Mouse (Mus musculus) heart, embryonic 15.5 days (tissue): ENCODE measurements at regions not wholly inside any gene's neighbourhood (a gene's known extent, or its start where the extent isn't known, plus 50 kb on each side); places are given as distances from the start of the nearest gene placed in this dataset.
A peak's percentile ranks its signal among the peaks of the same experiment; 100 is the strongest.

Experiments
- ATAC-seq: fragments of 200-750 bp; cut with Nextera tagmentation; replicated peaks from 2 replicates; pipeline ENCODE4 v1.8.0; 2017; ENCODE audit warnings: low read depth, moderate TSS enrichment; ENCODE audit not compliant: insufficient number of reproducible peaks, insufficient read depth, low FRiP score
- H3K27ac ChIP-seq: fragments of 300-500 bp; sonication (generic); 2 replicates; pipeline ENCODE4 v1.5.1; 2015; ENCODE audit warnings: mild to moderate bottlenecking, inconsistent platforms
- H3K27me3 ChIP-seq: fragments of 300-500 bp; sonication (generic); 2 replicates; pipeline ENCODE4 v1.6.1; 2015; ENCODE audit warnings: inconsistent platforms
- H3K36me3 ChIP-seq: fragments of 300-500 bp; sonication (generic); 2 replicates; pipeline ENCODE4 v1.6.1; 2015; ENCODE audit warnings: mild to moderate bottlenecking, inconsistent platforms
- H3K4me1 ChIP-seq: fragments of 300-500 bp; sonication (generic); replicated peaks from 2 replicates; pipeline ENCODE4 v1.6.1; 2015; ENCODE audit warnings: inconsistent platforms
- H3K4me2 ChIP-seq: fragments of 300-500 bp; sonication (generic); 2 replicates; pipeline ENCODE4 v1.6.1; 2015; ENCODE audit warnings: inconsistent platforms, mild to moderate bottlenecking, moderate library complexity
- H3K4me3 ChIP-seq: fragments of 300-500 bp; sonication (generic); 2 replicates; pipeline ENCODE4 v1.5.1; 2015; ENCODE audit warnings: mild to moderate bottlenecking, inconsistent platforms
- H3K9ac ChIP-seq: fragments of 300-500 bp; sonication (generic); 2 replicates; pipeline ENCODE4 v1.6.1; 2015; ENCODE audit warnings: mild to moderate bottlenecking, inconsistent platforms
- H3K9me3 ChIP-seq: fragments of 300-500 bp; sonication (generic); replicated peaks from 2 replicates; pipeline ENCODE4 v1.6.1; 2016; ENCODE audit warnings: inconsistent platforms
- WGBS: fragments of 180-500 bp; shearing (Covaris S2); methylation state at CpG from one replicate; pipeline ENCODE4 v1.1.7; 2015; ENCODE audit warnings: mixed read lengths; 5-methylcytosine and 5-hydroxymethylcytosine counted together

DNA sequence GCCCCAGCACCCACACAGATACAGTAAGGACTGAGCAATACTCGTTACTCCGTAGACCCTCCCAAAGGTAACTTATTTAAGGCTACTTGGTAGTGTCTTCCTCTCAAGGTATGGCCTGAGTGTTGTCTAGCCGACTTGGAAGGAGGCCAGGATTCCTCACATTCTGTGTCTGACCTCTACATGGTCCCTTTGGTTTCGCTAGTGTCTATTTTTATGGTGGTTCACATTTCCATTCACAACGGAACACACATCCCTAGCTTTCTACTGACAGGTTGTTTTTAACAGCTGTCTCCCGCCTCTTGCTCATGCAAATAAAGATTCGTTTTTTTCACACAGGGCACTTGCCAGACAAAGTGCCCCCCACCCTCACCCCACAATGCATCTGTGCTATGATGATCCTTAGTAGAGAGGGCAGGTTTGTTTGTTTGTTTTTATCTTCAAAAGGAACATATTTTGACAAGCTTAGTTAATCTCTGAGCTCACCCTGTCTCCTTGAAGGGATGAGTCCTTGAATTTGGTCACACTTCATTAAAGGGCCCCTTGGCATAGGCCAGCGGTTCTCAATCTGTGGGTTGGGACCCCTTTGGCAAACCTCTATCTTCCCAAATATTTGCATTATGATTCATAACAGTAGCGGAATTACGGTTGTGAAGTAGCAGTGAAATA, 52.7 kb downstream of the Phlda1 start:
- Histone ChIP-seq H3K9ac (no peak overlapping the region), H3K27me3 (no peaks in the 10 kb centered on the region), H3K4me1 (peaks cover 24% of the 10 kb centered on the region), H3K27ac (peak overlapping the region; percentile 64), H3K4me2 (peak overlapping the region; percentile 9; the same call in 1 of the 2 replicates), H3K36me3 (no peaks in the 10 kb centered on the region), H3K9me3 (no peaks in the 10 kb centered on the region), H3K4me3 (no peak overlapping the region)
- WGBS: 29% methylated on average over 10 of the region's 10 CpGs
- peak; percentile 66; the same call in 1 of the 2 replicates for ATAC-seq

DNA sequence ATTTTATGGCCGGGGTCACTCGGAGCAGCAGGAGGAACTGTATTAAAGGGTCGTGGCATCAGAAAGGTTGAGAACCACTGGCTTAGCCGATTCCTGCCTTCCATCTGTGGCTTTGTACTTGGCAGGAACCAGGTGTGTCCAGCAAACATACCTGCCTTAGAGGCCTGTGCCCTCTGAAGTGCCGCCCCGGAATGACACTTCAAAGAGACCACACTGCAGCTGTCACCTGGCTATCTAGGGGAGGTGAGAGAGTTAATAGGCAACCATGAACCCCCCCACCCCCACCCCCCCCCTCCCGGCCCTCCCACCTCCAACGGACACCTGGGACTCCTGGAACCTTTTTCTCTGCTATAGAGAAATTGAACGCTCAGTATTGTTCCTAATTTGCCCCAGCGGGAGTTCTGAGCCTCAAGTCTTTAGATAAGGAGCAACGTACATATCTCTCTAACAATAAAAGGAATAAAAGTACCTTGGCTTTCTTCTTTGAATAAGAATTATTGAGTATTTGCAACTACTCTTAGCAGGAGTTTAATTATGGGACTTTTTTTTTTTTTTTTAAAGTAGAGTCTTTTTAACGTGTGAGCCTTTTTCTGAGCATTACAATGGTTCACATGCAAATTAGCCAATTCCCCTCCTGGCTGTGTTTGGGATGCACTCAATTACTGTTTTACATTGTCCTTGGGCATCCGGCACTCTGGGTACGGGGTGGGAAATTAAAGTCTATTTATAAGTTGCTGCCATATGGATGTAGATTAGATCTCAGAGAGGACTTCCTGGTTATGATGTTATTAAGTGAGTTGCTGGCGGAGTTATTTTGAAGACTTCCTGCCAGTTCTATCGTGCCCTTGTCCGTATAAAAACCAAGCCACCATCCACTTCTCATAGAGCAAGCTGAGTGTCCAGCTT, 53.5 kb downstream of the Phlda1 start:
- H3K4me3 ChIP-seq: no peak overlapping the region
- peaks cover 29% of the 10 kb centered on the region for H3K4me1 ChIP-seq
- H3K36me3 ChIP-seq: no peaks in the 10 kb centered on the region
- H3K27me3 ChIP-seq: no peaks in the 10 kb centered on the region
- H3K4me2 ChIP-seq: 0 out of 2 replicates have a peak overlapping the region, but pooled peaks have one; percentile 9
- no peaks in the 10 kb centered on the region for H3K9me3 ChIP-seq
- 0 out of 2 replicates have a peak, but pooled peaks have one; percentile 2 for ATAC-seq
- 48% methylated on average over 17 of the region's 17 CpGs for WGBS
- H3K27ac ChIP-seq: peak overlapping the region; percentile 64
- no peak overlapping the region for H3K9ac ChIP-seq

- ATAC-seq: no peak
- no peaks in the 10 kb centered on the region for H3K36me3 ChIP-seq
- no peaks in the 10 kb centered on the region for H3K27me3 ChIP-seq
- H3K27ac ChIP-seq: no peak overlapping the region
- no peak overlapping the region for H3K9ac ChIP-seq
- WGBS: 85% methylated on average over 8 of the region's 8 CpGs
- H3K4me1 ChIP-seq: peaks cover 38% of the 10 kb centered on the region
- H3K9me3 ChIP-seq: no peaks in the 10 kb centered on the region
- H3K4me3 ChIP-seq: no peak overlapping the region
- H3K4me2 ChIP-seq: no peak overlapping the region
Observed at GRCm38 (mm10) chr10:111562628-111563027, 56.5 kb downstream of the Phlda1 start.

- H3K27me3 ChIP-seq: no peaks in the 10 kb centered on the region
- no peak overlapping the region for H3K4me3 ChIP-seq
- peaks cover 22% of the 10 kb centered on the region for H3K4me1 ChIP-seq
- peak overlapping the region; percentile 65 for H3K27ac ChIP-seq
- 0 out of 2 replicates have a peak overlapping the region, but pooled peaks have one; percentile 13 for H3K4me2 ChIP-seq
- H3K9me3 ChIP-seq: no peaks in the 10 kb centered on the region
- WGBS: 52% methylated on average over 12 of the region's 12 CpGs
- H3K9ac ChIP-seq: no peak overlapping the region
- ATAC-seq: no peak
- H3K36me3 ChIP-seq: no peaks in the 10 kb centered on the region
Observed at GRCm38 (mm10) chr10:111566873-111567381, 60.8 kb downstream of the Phlda1 start.

DNA sequence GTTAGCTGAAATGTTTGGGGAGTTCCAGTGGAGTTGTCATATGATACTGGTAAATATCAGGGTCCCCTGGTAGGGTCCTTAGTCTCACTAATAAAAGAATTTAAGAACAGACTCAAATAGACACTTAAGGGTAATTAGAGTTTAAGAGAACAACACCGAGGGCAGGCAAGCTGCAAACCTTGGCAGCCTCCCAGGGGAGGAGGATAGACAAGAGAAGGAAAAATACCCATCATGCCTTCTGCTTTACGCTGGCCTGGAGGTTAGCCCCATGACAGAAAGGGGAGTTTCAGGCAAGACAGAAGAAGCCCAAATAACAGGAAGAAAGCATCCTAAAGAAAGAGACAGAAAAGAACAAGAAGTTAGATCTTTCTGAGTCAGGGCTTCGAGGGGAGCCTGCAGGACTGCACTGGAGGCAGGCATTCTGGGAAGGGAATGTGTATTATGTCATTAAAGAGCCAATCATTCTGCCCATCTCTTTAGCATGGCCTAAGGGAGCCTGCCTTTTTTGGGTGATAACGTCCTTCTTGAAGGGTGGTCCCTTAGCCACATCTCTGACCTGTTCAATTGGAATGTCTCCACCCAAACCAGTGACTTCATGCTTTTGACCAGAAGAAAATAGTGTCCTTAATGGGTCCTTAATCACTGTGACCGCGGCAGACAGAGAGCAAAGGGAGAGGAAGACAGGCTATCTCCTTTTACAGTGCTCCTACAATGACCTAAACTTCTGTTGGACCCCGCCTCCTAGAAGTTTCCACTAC, 64.6 kb downstream of the Phlda1 start:
- H3K27me3 ChIP-seq: no peaks in the 10 kb centered on the region
- no peaks in the 10 kb centered on the region for H3K9me3 ChIP-seq
- ATAC-seq: no peak
- no peak overlapping the region for H3K27ac ChIP-seq
- no peak overlapping the region for H3K9ac ChIP-seq
- no peak overlapping the region for H3K4me3 ChIP-seq
- WGBS: 35% methylated on average over 7 of the region's 7 CpGs
- H3K36me3 ChIP-seq: no peaks in the 10 kb centered on the region
- H3K4me1 ChIP-seq: peaks cover 35% of the 10 kb centered on the region
- no peak overlapping the region for H3K4me2 ChIP-seq

DNA sequence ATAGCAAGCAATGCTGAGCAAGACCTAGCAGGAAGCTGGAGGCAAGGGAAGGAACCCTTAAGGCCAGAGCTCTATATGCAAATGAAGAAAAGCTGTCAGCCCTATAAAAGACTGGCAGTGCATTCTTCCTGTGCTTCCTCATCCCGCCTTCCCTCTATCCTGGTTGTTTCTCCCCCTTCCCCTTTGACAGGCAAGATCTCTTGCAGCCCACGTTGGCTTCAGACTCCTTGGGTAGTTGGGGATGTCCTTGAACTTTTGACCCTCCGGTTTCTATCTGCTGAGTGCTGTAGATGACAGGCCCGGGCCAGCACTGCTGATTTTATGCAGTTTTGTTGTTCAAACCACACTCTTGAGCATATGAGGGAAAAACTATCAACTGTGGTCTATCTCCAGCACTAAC, 68.1 kb downstream of the Phlda1 start:
- Histone ChIP-seq H3K9me3 (no peaks in the 10 kb centered on the region), H3K9ac (no peak overlapping the region), H3K27me3 (no peaks in the 10 kb centered on the region), H3K4me2 (no peak overlapping the region), H3K27ac (no peak overlapping the region), H3K4me3 (no peak overlapping the region), H3K36me3 (no peaks in the 10 kb centered on the region), H3K4me1 (peaks cover 42% of the 10 kb centered on the region)
- whole genome bisulfite sequencing: 35% methylated on average over 4 of the region's 4 CpGs
- no peak for ATAC-seq

GRCm38 (mm10) chr10:111574812-111575211, 68.7 kb downstream of the Phlda1 start:
- WGBS: 77% methylated on average over 8 of the region's 8 CpGs
- Histone ChIP-seq H3K36me3 (no peaks in the 10 kb centered on the region), H3K27ac (no peak overlapping the region), H3K9ac (no peak overlapping the region), H3K9me3 (no peaks in the 10 kb centered on the region), H3K4me1 (peaks cover 48% of the 10 kb centered on the region), H3K27me3 (no peaks in the 10 kb centered on the region), H3K4me3 (no peak overlapping the region), H3K4me2 (no peak overlapping the region)
- ATAC-seq: no peak

GRCm38 (mm10) chr10:111575256-111575655, 69.2 kb downstream of the Phlda1 start:
- no peak for ATAC-seq
- Histone ChIP-seq H3K36me3 (no peaks in the 10 kb centered on the region), H3K4me2 (no peak overlapping the region), H3K9me3 (no peaks in the 10 kb centered on the region), H3K4me1 (peaks cover 51% of the 10 kb centered on the region), H3K27me3 (no peaks in the 10 kb centered on the region), H3K27ac (peak overlapping the region; percentile 79; the same call in 1 of the 2 replicates), H3K9ac (no peak overlapping the region), H3K4me3 (no peak overlapping the region)
- 58% methylated on average over 5 of the region's 5 CpGs for WGBS

DNA sequence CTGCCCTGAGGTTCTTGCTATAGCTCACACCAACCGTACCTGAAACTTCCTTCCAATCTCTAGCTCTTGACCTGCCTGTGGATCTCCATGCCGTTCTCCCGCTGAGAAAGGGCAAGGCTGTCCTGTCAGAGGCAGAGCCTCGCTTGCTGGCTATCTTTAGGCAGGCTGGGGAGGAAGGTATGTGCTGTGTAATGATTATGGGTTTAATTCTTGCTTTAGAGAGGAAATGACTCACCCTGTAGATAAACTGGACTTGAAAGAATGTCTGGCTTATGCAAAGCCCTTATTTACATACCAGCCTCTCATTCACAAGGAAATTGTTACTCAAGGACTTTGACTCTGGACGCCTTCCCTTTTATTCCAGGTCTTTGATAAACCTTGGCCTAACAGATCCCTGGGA, 69.8 kb downstream of the Phlda1 start:
- Histone ChIP-seq H3K36me3 (no peaks in the 10 kb centered on the region), H3K27me3 (no peaks in the 10 kb centered on the region), H3K4me2 (peak overlapping the region; percentile 37; the same call in 1 of the 2 replicates), H3K4me1 (peaks cover 52% of the 10 kb centered on the region), H3K4me3 (no peak overlapping the region), H3K9me3 (no peaks in the 10 kb centered on the region), H3K27ac (peak overlapping the region; percentile 79), H3K9ac (no peak overlapping the region)
- WGBS: 6% methylated on average over 5 of the region's 5 CpGs
- ATAC-seq: peak; percentile 81

DNA sequence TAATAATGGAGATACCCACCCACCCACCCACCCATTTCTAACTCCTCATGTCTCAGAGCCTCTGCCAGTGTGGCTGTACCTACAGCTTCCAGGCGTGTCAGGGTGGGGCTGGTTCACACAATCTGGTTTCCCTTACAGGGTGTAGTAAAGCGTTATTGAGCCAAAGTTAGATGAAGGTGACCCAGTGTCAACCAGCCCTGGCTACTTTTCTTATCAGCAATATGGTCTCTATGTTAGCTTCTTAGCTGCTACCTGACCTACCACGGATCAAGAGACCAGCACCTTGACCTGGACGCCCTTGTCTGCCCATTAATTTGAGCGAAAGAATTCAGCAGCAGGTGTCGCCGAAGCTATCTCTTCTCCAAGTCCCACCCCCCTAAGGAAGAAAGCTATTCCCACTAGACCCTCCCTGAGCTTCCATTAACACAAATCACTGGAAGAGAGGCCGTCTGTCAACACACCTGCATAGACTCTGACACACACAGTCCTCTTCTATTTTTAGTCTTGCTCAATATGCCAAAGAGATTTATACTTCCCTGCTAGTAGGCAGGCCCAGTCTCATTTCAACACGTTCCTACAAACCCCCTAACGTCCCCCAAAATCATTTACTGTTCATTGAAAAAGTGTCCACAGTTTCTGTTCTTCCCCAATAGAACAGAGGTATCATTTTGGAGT, 70.4 kb downstream of the Phlda1 start:
- ATAC-seq: peak; percentile 56; the same call in 1 of the 2 replicates
- H3K4me1 ChIP-seq: peaks cover 54% of the 10 kb centered on the region
- H3K4me3 ChIP-seq: no peak overlapping the region
- H3K27ac ChIP-seq: peak overlapping the region; percentile 79
- H3K9me3 ChIP-seq: no peaks in the 10 kb centered on the region
- peak overlapping the region; percentile 37 for H3K4me2 ChIP-seq
- no peaks in the 10 kb centered on the region for H3K27me3 ChIP-seq
- no peaks in the 10 kb centered on the region for H3K36me3 ChIP-seq
- no peak overlapping the region for H3K9ac ChIP-seq
- WGBS: 32% methylated on average over 10 of the region's 10 CpGs
